Mouse (Mus musculus) ES-CJ7 (cell line): Measurements from ENCODE around the gene Rprml.

Experiments used
- DNase-seq: peaks from one replicate; pipeline ENCODE4 v3.0.0; 2011; ENCODE audit warnings: low read depth, low spot score

Rprml gene

GRCm38 (mm10) chr11:103649301-103649982 is at the start of gene Rprml:
Rprml (plus strand) TSS chr11:103649570.
- DNase-seq = peak; percentile 20

- DNase-seq = peak; percentile 26
Observed at GRCm38 (mm10) chr11:103606611-103607010, 42.8 kb upstream of the Rprml start.

GRCm38 (mm10) chr11:103610772-103611171 is 38.6 kb upstream of the Rprml start:
- DNase-seq = peak; percentile 46

GRCm38 (mm10) chr11:103621040-103621439 is 28.3 kb upstream of the Rprml start, which contains the start of gene Gm884:
Gm884 (minus strand) TSS chr11:103621140.
- DNase-seq = no peak

GRCm38 (mm10) chr11:103627453-103627852 is 21.9 kb upstream of the Rprml start:
- peak; percentile 13 for DNase-seq

- DNase-seq = no peak
Observed at GRCm38 (mm10) chr11:103634806-103635205, 14.6 kb upstream of the Rprml start.

GRCm38 (mm10) chr11:103635481-103635880 is 13.9 kb upstream of the Rprml start:
- no peak for DNase-seq

- DNase-seq = no peak
Observed at GRCm38 (mm10) chr11:103636261-103636660, 13.1 kb upstream of the Rprml start.

- DNase-seq = no peak
Observed at GRCm38 (mm10) chr11:103638790-103639189, 10.6 kb upstream of the Rprml start, which contains the start of gene Lyzl6. Lyzl6 (minus strand) TSS chr11:103638890.

GRCm38 (mm10) chr11:103639407-103639946 is 9.9 kb upstream of the Rprml start:
- peak; percentile 77 for DNase-seq

- DNase-seq = no peak
Observed at GRCm38 (mm10) chr11:103643211-103643610, 6.2 kb upstream of the Rprml start.

GRCm38 (mm10) chr11:103645731-103646130 is 3.6 kb upstream of the Rprml start:
- no peak for DNase-seq

GRCm38 (mm10) chr11:103646301-103646700 is 3.1 kb upstream of the Rprml start:
- DNase-seq = no peak

GRCm38 (mm10) chr11:103647921-103648620 is 1.3 kb upstream of the Rprml start:
- peak; percentile 22 for DNase-seq

GRCm38 (mm10) chr11:103648656-103649055 is 714 bp upstream of the Rprml start:
- DNase-seq = no peak

GRCm38 (mm10) chr11:103649983-103650493 is 668 bp downstream of the Rprml start:
- DNase-seq = peak; percentile 19

GRCm38 (mm10) chr11:103651426-103651825 is 2.1 kb downstream of the Rprml start:
- no peak for DNase-seq

- DNase-seq = no peak
Observed at GRCm38 (mm10) chr11:103653359-103653965, 4.1 kb downstream of the Rprml start.

- peak; percentile 69 for DNase-seq
Observed at GRCm38 (mm10) chr11:103656520-103656919, 7.2 kb downstream of the Rprml start.

- DNase-seq = no peak
Observed at GRCm38 (mm10) chr11:103658189-103658588, 8.8 kb downstream of the Rprml start.

- no peak for DNase-seq
Observed at GRCm38 (mm10) chr11:103661863-103662262, 12.5 kb downstream of the Rprml start.

- DNase-seq = no peak
Observed at GRCm38 (mm10) chr11:103662546-103662945, 13.2 kb downstream of the Rprml start.
